Mouse (Mus musculus): ENCODE measurements around the gene Riiad1. TPM values are rescaled to one million over a fixed set of nuclear protein-coding genes. Genes with fewer than 3 reads are reported as not detected.

Gene Riiad1
- 1 to 10 TPM in 1 of 2 experiments, under 1 TPM in 1; 0.46 to 1.2 TPM for total RNA-seq (2021)

DNA sequence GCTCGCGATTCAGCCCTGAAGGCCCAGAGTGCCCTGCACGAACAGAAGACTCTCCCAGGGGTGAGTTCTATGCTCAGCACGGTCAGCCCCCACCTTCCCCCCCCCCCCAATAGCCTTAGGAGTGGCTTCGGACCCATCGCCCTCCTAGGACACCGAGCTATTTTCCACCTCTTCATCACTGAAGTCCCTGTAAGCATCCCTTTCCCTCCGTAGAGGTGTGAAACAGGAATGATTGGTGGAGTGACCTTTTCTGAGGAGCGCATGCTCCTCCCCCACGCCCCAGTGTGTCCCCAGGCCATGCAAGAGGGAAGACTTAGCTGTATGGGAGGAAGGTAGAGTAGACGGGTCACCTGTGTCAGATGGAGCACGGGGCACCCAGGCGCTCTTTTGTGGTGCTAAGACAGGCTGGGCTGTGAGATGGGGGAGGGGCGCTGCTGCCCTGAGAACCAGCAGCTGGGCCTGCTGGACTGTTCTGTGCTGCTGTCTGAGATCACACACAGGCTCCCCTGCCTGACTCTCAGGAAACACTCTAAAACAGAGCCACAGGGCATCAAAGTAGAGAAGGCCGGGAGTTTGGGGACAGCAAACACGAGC lies at the start of gene Riiad1:
TSS of gene Riiad1 (minus strand) at position 51 of the 594 bp plus-strand sequence.
- intact Hi-C loops (cut with DNase I): no loop called here
- no peak for DNase-seq

- intact Hi-C loops (cut with DNase I): no loop called here
- DNase-seq: no peak
These were observed 46.6 kb upstream of the Riiad1 start for GRCm38 (mm10) chr3:94526731-94527130.

- no peak for DNase-seq
These were observed 26.5 kb upstream of the Riiad1 start for GRCm38 (mm10) chr3:94506664-94507063.

GRCm38 (mm10) chr3:94502243-94502642 lies 22.1 kb upstream of the Riiad1 start:
- intact Hi-C loops (cut with DNase I): loop anchor here (1.0 to 2.0 kb wide), 2 partner anchors 46 to 135 kb away; no protein-coding TSS in a partner anchor
- peak; percentile 14 to 15 for DNase-seq

More at GRCm38 (mm10) chr3:94506664-94507063, 26.5 kb upstream of the Riiad1 start:
- intact Hi-C loops (cut with DNase I): no loop called here

GRCm38 (mm10) chr3:94497162-94497561 lies 17.0 kb upstream of the Riiad1 start:
- intact Hi-C loops (cut with DNase I): no loop called here
- DNase-seq: no peak

- DNase-seq: no peak
- intact Hi-C loops (cut with DNase I): no loop called here
These were observed 7.4 kb upstream of the Riiad1 start for GRCm38 (mm10) chr3:94487581-94487980.

DNA sequence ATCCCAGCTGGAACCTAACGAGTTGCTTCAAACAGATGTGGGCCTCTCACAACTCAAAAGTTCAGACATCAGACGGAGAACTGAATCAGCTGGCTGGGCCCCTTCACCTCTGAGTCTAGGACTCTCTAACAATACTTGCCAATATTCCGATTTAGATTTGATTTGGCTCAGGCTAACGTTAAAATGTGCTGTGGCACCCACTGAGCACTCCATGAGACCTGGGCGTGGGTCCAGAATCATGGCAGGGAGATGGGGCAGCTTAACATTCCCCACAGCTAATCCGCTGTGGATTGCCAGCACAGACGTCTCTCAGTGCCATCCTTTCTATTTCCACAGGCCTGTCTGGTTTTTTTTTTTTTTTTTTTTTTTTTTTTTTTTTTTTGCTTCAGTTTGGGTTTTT lies 5.8 kb upstream of the Riiad1 start:
- DNase-seq: no peak
- intact Hi-C loops (cut with DNase I): no loop called here

DNA sequence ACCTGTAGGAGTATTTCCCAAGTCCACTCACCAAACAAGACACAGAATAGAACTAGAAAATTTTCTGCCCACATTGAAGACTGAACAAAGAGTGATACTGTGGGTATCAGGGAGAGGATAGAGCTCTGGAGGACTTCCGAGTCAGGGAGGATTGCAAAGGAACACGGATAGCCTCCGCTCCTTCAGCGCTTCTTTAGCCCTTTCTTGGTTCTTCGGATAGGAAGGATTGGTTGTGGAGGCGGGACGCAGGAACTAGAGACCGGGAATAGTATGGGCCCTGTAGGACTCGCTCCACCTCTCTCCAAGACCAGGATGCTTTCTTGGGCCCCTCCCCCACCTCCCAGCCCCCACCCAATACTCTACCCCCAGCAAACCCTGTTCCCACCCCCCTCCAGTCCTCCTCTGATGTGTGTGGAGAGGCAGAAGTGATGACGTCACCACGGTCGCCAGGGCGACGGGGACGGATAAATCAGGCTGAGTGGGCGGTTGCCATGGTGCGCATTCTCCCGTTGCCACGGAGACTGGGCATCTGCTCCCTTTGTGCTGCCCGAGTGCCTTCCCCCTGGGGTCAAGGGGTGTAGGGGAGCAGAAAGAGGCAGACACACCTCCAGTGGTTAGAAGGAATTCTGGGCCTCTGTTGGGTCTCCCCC lies 3.8 kb upstream of the Riiad1 start:
- no peak for DNase-seq
- intact Hi-C loops (cut with DNase I): no loop called here

DNA sequence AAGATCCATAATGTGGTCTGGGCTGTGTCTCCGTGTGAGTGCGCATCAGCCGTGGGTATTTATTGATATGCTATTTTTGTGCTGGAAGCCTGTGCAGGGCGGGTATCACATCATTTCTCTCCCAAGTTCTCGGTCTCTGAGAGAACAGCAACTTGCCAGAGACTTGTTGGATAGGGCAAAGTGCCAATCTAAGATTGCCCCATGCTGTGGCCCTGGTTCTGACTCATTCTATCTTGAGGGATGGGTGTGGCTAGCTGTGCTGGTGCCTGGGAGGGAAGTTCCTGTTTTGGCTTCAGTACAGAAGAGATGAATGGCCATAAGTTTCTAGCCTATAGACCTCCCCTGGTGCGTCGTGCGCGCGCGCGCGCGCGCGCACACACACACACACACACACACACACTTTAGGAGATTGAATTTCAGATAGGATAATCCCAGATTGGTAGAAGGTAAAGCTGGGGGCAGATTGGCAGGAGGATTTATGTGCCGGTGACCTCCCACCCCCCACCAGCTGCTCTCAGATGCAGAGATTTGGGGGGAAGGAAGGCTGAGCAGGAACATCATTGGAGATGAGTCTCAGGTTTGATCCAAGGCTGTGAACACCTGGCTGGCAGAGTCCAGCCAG lies 2.7 kb upstream of the Riiad1 start:
- intact Hi-C loops (cut with DNase I): no loop called here
- peak; percentile 11 to 17 for DNase-seq

GRCm38 (mm10) chr3:94481429-94481828 lies 1.3 kb upstream of the Riiad1 start:
- no peak for DNase-seq
- intact Hi-C loops (cut with DNase I): no loop called here

DNA sequence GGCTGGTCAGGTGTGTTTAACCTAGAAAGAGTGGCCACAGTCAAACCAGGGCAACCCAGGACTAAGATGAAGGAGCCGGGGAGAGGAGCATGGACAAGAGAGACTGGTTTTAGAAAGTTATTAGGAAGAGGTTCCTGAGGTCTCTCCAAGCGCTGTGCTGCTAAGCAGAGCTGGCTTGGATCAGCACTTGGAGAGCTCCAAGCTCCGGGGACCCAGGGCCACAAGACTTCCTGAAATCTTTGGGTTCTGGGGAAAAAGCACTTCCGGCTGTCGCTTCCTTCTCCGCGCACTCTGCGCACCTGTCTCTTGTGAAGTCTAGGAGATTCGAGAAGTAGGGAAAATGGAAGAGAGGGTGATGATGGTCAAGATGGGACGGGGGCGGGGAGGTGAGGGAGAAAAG lies 577 bp downstream of the Riiad1 start:
- intact Hi-C loops (cut with DNase I): no loop called here
- DNase-seq: no peak

DNA sequence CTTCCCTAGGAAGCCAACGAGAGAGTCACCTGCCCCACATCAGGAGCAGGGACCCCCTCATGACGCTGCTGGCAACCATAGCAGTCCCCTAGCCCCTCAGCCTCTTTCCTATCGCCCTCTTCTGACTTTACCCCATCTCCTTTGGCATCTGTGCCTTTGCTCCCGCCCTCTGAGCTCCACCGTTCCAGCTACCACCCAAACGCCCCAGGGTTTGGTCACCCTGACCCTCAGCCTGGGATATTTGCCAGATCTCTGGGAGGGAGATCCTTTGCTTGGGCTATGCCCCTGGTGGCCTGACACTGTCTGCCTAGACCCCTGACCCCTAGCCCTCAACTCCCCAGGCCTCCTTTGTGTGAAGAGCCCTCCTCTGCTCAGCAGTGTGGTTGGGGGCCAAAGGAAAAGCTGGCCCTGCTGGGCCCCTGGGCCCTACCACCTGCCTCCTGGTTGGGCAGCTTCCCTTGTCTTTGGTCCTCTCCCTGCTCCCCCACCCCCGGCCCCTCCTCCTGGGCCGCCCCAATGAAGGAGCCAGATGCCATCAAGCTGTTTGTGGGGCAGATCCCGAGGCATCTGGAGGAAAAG lies 1.5 kb downstream of the Riiad1 start:
- intact Hi-C loops (cut with DNase I): no loop called here
- DNase-seq: no peak

DNA sequence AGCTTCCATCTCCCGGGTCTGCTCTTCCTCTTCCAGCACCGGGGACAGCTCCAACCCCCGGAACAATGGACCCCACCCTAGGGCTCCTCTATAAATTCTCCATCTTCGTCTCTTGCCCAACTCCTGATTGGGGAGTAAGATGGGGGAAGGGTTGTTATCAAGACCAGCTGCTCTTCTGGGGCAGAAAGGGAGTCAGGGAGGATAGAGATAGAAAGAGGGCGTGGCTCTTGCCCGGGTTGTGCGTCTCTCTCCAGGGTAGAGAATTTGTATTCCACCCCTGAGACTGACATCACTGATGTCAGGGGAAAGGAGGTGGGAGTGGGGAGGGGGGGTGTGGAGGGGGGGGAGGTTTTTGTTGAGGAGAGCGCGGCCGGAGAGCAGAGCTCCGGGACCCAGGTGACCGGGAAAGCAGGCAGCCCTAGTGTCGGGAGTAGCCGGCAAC lies 2.1 kb downstream of the Riiad1 start, which contains the start of gene Celf3:
TSS of gene Celf3 (plus strand) at position 315 of the 442 bp plus-strand sequence.
- no peak for DNase-seq
- intact Hi-C loops (cut with DNase I): no loop called here

DNA sequence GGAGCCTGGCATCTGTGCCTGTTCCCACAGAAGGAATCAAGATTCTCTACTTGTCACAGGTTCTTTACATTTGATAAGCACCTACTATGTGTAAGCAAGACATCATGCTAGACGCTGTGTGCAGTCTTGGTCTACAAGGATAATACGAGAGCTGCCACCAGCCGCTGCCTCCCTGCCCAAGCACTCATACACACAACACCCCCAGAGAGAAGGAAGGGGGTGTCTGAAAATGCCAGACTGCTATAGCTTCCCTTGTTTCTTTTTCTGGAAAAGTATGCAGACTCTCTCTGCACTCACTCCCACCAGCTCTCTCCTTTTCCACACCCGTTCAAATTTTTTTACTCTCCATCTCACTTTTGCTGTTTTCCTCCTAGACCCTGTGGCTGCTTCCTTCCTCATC lies 2.7 kb downstream of the Riiad1 start:
- intact Hi-C loops (cut with DNase I): no loop called here
- DNase-seq: no peak

- intact Hi-C loops (cut with DNase I): no loop called here
- no peak for DNase-seq
These were observed 3.7 kb downstream of the Riiad1 start for GRCm38 (mm10) chr3:94476301-94477035.

DNA sequence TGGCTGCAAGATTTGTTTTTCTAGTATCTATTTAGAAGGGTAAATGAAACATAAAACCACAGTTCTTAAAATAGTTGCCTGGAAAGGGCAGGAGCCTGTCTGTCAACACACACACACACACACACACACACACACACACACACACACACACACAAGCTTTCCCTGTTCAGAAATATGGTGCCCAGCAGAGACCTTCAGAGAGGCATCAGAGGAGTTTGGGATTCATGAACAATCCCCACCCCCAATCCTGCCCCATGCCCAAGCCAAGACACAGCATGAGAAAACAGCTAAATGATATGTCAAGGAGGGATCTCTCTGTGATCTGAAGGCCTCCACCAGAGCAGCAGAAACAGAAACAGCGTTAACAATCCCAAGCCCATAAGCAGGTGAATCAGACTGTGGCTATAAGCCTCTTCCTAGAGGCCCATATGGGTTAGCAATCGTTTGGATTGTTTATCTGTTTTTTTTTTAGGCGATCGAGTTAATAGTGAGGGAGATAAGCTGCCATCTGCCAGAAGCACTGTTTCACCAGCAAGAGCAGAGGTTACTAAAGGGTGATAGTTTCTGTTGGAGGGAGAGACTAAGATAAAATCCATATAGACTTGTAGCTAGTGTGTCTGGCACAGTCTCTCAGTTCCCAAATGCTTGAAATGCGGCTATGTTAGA lies 6.4 kb downstream of the Riiad1 start:
- no peak for DNase-seq
- intact Hi-C loops (cut with DNase I): no loop called here

- intact Hi-C loops (cut with DNase I): no loop called here
These were observed 7.0 kb downstream of the Riiad1 start for GRCm38 (mm10) chr3:94473115-94473505.

GRCm38 (mm10) chr3:94472447-94473114 lies 7.6 kb downstream of the Riiad1 start:
- intact Hi-C loops (cut with DNase I): no loop called here
- peak; percentile 14 to 16 for DNase-seq

More at GRCm38 (mm10) chr3:94473115-94473505, 7.0 kb downstream of the Riiad1 start:
- DNase-seq: peak in 1 of 2 experiments; percentile 11

DNA sequence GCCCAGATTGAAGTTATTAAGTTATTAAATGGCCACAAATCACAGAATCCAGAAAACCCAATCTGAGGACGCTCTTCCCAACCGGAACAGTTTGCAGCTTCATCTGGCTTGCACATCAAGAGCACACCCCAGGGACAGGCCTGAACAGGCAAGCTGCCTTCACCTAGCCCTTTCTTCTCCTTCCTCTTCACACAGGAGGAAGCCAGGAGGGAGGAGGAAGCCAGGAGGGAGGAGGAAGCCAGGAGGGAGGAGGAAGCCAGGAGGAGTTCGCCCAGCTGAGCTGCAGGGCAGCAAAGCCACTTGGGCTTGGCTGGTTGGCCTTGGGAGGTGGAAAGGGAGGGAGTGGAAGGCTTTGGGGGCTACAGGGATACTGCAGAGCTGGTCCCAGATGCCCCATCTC lies 11.2 kb downstream of the Riiad1 start:
- intact Hi-C loops (cut with DNase I): no loop called here
- DNase-seq: no peak
